Mouse (Mus musculus) spleen, adult 2 months (tissue): ENCODE results near the gene Wars2.

Experiments used
- CTCF ChIP-seq: fragments of 200-500 bp; IDR thresholded peaks from 2 replicates; pipeline ENCODE4 v1.5.1; 2011; ENCODE audit warnings: mild to moderate bottlenecking, inconsistent platforms; ENCODE audit not compliant: insufficient read depth, insufficient read length, insufficient replicate concordance; ENCODE audit errors: extremely low read depth
- POLR2A ChIP-seq: fragments of 200-500 bp; IDR thresholded peaks from 2 replicates; pipeline ENCODE4 v1.6.1; 2011; ENCODE audit warnings: low read depth, low read length, inconsistent platforms

DNA sequence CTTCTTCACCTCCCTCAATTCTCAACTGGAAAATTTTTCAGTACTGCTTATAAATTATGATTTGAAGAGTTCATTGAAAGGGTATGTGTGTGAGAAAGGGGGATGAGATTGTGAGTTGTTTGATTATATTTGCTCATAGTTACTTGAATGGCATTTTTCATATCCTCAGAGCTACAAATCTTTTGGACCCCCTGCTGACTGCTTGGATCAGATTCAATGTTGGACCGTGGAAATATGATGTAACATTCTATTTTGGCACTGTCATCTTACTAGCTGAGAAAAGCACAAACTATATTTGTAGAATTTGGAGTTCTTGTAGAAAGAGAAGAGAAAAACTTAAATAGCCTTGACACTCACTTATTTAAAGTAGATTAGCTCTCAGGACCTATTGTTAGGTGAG is 43.5 kb downstream of the Wars2 start:
- no peak for TF ChIP-seq CTCF
- no peak for TF ChIP-seq POLR2A
